Mouse (Mus musculus): ENCODE measurements around the gene Prdm1.

DNA sequence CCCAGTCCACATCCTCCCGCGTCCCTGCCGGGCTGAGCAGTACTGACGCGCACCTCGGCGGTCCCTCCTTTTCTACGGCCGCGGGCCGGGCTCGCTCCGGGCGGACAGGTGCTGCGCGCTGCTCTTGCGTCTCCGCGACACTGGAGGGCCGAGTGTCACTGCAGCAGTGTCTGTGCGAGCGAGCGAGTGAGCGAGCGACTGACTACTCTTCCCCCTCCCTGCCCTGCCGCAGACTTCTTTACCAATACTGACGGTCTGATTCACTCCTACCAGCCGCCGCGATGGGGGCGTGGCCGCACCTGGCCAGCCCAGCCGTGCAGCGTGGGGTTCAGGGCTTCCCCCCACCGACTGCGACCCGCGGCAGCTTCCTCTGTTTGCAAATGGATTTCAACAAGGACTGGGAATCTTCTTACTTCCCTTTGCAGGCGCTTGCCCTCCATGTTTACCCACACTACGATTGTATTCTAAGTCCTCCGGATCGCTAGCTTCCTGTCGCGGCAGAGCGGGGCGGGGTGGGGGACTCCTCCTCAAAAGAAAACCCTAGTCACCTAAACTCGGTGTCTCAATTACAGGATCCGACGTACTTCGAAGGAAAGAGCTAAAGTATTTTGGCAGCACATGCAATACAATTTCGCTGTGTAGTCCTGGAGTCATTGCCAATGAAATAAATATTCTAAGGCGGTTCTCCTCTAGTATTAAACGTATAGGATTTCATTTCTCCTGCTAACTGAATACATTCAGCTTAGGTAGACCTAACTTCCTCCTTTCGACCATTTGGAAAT lies 69.6 kb downstream of the Prdm1 start:
- TF ChIP-seq CTCF (IDR thresholded peaks at IDR 0.05; ENCODE audit: control insufficient read depth, insufficient read depth, low read length) (peak; percentile 52), POLR2A (IDR thresholded peaks at IDR 0.05; ENCODE audit: borderline replicate concordance, control insufficient read depth, low read depth, low read length) (peak; percentile 37; the same call in 1 of the 2 replicates)
